Mouse (Mus musculus): Measurements from ENCODE around the gene Rab11fip5. TPM values are rescaled to one million over a fixed set of nuclear protein-coding genes. Genes with fewer than 3 reads are reported as not detected.

Gene Rab11fip5
- polyA plus RNA-seq, 1 experiment from 2014 or later = 42.3 TPM

GRCm38 (mm10) chr6:85373066-85373860, 1.2 kb downstream of the Rab11fip5 start:
- Histone ChIP-seq H3K27ac (peak overlapping the region; percentile 90), H3K4me2 (peak overlapping the region; percentile 76), H3K36me3 (no peaks in the 10 kb centered on the region), H3K27me3 (no peaks in the 10 kb centered on the region), H3K9ac (peak overlapping the region; percentile 97), H3K4me3 (peak overlapping the region; percentile 92), H3K9me3 (replicated peaks) (no peaks in the 10 kb centered on the region), H3K4me1 (replicated peaks) (peaks cover 57% of the 10 kb centered on the region)
- WGBS = 60% methylated on average over 10 of the region's 10 CpGs
- no peak for ATAC-seq (replicated peaks; ENCODE audit: insufficient number of reproducible peaks, insufficient read depth, low FRiP score, low read depth)

GRCm38 (mm10) chr6:85372496-85372895, 1.9 kb downstream of the Rab11fip5 start:
- WGBS = 46% methylated on average over 2 of the region's 2 CpGs
- Histone ChIP-seq H3K9ac (peak overlapping the region; percentile 97), H3K4me1 (replicated peaks) (peaks cover 61% of the 10 kb centered on the region), H3K4me2 (peak overlapping the region; percentile 76), H3K9me3 (replicated peaks) (no peaks in the 10 kb centered on the region), H3K27ac (peak overlapping the region; percentile 90), H3K27me3 (no peaks in the 10 kb centered on the region), H3K4me3 (peak overlapping the region; percentile 92), H3K36me3 (no peaks in the 10 kb centered on the region)
- no peak for ATAC-seq (replicated peaks; ENCODE audit: insufficient number of reproducible peaks, insufficient read depth, low FRiP score, low read depth)

DNA sequence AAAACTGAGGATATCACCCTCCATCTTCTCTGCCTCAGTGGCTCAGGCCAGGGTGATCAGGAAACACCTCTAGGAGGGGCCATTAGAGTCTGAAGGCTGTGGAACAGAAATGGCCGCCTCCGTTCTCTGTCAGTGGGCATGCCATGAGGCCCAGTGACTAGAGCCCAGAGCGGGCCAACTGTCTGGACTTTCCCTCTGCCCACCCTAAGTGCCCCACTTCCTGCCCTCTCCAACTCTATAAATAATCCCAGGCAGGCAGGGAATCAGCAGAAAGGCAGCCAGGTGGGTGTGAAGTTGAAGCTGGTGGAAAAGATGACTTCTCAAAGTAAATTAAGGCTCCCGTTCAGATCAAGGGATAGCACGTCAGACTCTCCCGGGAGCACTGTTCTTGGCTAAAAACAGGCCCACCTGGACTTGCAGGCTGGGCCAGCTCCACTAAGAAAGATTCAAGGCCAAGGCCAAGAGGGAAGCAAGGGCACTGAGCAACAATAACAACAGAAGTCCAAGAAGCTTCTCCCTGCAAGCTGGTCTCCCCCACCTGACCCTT, 2.5 kb downstream of the Rab11fip5 start:
- H3K9ac ChIP-seq = peak overlapping the region; percentile 97
- no peaks in the 10 kb centered on the region for H3K27me3 ChIP-seq
- H3K4me3 ChIP-seq = peak overlapping the region; percentile 92
- H3K9me3 ChIP-seq (replicated peaks) = no peaks in the 10 kb centered on the region
- WGBS = 44% methylated on average over 6 of the region's 6 CpGs
- H3K4me1 ChIP-seq (replicated peaks) = peaks cover 67% of the 10 kb centered on the region
- peak overlapping the region; percentile 90 for H3K27ac ChIP-seq
- no peak for ATAC-seq (replicated peaks; ENCODE audit: insufficient number of reproducible peaks, insufficient read depth, low FRiP score, low read depth)
- H3K4me2 ChIP-seq = peak overlapping the region; percentile 76
- no peaks in the 10 kb centered on the region for H3K36me3 ChIP-seq

DNA sequence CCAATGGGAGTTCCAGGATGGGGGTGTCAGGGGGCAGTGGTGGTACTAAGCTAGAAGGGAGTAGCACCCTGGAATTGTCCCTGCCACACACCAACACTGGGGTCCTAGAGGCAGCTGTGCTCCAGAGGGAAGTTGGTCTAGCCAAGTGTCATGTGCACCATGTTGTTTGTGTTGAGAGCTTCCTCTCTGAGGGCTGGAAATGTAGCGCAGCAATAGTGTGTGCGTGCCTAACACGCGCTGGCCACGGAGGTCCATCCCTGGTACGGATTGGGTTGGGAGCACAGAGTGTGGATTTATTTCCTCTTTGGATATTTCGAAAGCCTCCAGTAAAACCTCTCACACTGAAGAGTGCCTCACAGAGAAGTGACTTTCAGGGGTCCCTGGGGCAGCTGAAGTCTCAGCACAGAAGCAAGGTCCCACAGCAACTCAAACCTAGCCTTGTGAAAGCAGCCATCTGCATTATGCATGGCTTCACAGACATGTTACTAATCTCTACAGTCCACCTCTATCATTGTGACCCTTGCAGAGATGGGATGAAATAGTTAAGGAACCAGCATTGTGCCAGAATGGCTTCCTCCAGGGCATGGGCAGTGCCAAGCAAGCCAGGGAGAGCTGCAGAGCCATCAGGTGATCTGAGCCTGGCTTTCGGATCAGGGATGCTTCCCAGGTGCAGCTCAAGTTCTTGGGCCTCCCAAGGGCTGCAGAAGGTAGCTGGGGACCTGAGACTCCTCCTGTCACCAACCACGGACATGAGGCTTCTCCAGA, 3.6 kb downstream of the Rab11fip5 start:
- Histone ChIP-seq H3K27me3 (no peaks in the 10 kb centered on the region), H3K4me3 (peak overlapping the region; percentile 92; the same call in 1 of the 2 replicates), H3K9ac (0 out of 2 replicates have a peak overlapping the region, but pooled peaks have one; percentile 5), H3K27ac (peak overlapping the region; percentile 93), H3K4me2 (peak overlapping the region; percentile 76), H3K4me1 (replicated peaks) (peaks cover 78% of the 10 kb centered on the region), H3K36me3 (no peaks in the 10 kb centered on the region), H3K9me3 (replicated peaks) (no peaks in the 10 kb centered on the region)
- 94% methylated on average over 9 of the region's 9 CpGs for WGBS
- ATAC-seq (replicated peaks; ENCODE audit: insufficient number of reproducible peaks, insufficient read depth, low FRiP score, low read depth) = no peak

- no peaks in the 10 kb centered on the region for H3K36me3 ChIP-seq
Observed at GRCm38 (mm10) chr6:85370041-85370440, 4.4 kb downstream of the Rab11fip5 start.

DNA sequence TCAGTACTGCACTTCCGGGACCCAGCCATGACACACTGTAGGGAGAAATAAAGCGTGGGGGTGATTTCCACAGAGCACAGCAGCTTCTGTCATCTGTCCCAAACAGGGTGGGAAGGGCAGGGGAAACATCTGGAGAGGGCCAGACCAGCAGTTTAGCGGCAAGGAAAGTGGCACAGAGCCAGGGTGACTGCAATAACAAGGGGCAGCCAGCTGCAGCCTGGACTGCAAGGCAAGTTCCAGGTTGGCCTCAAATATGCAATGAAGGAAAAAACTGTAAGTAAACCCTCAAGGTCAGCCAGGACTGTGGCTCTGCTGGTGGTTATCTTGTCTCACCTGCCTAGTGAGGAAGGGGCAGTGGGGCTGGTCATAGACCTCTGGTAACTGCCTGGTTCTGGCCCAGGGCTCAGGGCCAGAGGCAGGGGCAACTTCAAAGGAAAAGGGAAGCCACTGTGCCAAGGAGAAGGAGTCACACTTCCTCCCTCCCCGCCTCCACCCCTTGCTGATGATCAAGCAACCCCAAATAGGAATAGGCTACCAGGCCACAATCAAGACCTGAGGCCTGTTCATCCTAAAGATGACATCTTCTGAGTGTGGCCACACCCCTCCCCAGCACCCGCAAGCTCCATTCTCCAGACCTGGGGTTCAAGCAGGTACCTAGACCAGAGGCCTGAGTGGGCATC, 5.1 kb downstream of the Rab11fip5 start:
- WGBS = 36% methylated on average over 5 of the region's 5 CpGs
- Histone ChIP-seq H3K4me1 (replicated peaks) (peaks cover 88% of the 10 kb centered on the region), H3K27ac (peak overlapping the region; percentile 93), H3K9me3 (replicated peaks) (no peaks in the 10 kb centered on the region), H3K9ac (peak overlapping the region; percentile 25; the same call in 1 of the 2 replicates), H3K4me3 (peak overlapping the region; percentile 9; the same call in 1 of the 2 replicates), H3K36me3 (no peaks in the 10 kb centered on the region), H3K4me2 (peak overlapping the region; percentile 47), H3K27me3 (no peaks in the 10 kb centered on the region)
- no peak for ATAC-seq (replicated peaks; ENCODE audit: insufficient number of reproducible peaks, insufficient read depth, low FRiP score, low read depth)

More at GRCm38 (mm10) chr6:85370041-85370440, 4.4 kb downstream of the Rab11fip5 start:
- no peaks in the 10 kb centered on the region for H3K27me3 ChIP-seq
- WGBS = 67% methylated on average over 5 of the region's 5 CpGs
- no peak overlapping the region for H3K9ac ChIP-seq
- peak overlapping the region; percentile 47; the same call in 1 of the 2 replicates for H3K4me2 ChIP-seq
- no peaks in the 10 kb centered on the region for H3K9me3 ChIP-seq (replicated peaks)
- H3K27ac ChIP-seq = peak overlapping the region; percentile 93
- no peak overlapping the region for H3K4me3 ChIP-seq
- no peak for ATAC-seq (replicated peaks; ENCODE audit: insufficient number of reproducible peaks, insufficient read depth, low FRiP score, low read depth)
- H3K4me1 ChIP-seq (replicated peaks) = peaks cover 82% of the 10 kb centered on the region

GRCm38 (mm10) chr6:85368722-85369121, 5.7 kb downstream of the Rab11fip5 start:
- Histone ChIP-seq H3K27ac (peak overlapping the region; percentile 93), H3K4me1 (replicated peaks) (peaks cover 92% of the 10 kb centered on the region), H3K9ac (0 out of 2 replicates have a peak overlapping the region, but pooled peaks have one; percentile 25), H3K4me3 (peak overlapping the region; percentile 9; the same call in 1 of the 2 replicates), H3K27me3 (no peaks in the 10 kb centered on the region), H3K36me3 (no peaks in the 10 kb centered on the region), H3K9me3 (replicated peaks) (no peaks in the 10 kb centered on the region), H3K4me2 (peak overlapping the region; percentile 47)
- ATAC-seq (replicated peaks; ENCODE audit: insufficient number of reproducible peaks, insufficient read depth, low FRiP score, low read depth) = no peak
- 61% methylated on average over 5 of the region's 5 CpGs for WGBS

GRCm38 (mm10) chr6:85368166-85368565, 6.3 kb downstream of the Rab11fip5 start:
- Histone ChIP-seq H3K9ac (no peak overlapping the region), H3K4me3 (no peak overlapping the region), H3K9me3 (replicated peaks) (no peaks in the 10 kb centered on the region), H3K27ac (peak overlapping the region; percentile 93), H3K36me3 (no peaks in the 10 kb centered on the region), H3K4me1 (replicated peaks) (peaks cover 97% of the 10 kb centered on the region), H3K4me2 (peak overlapping the region; percentile 47), H3K27me3 (no peaks in the 10 kb centered on the region)
- ATAC-seq (replicated peaks; ENCODE audit: insufficient number of reproducible peaks, insufficient read depth, low FRiP score, low read depth) = no peak
- WGBS = 81% methylated on average over 1 of the region's 1 CpGs

GRCm38 (mm10) chr6:85366387-85366786, 8.0 kb downstream of the Rab11fip5 start:
- Histone ChIP-seq H3K4me2 (peak overlapping the region; percentile 47), H3K4me1 (replicated peaks) (peaks cover 96% of the 10 kb centered on the region), H3K9me3 (replicated peaks) (no peaks in the 10 kb centered on the region), H3K27ac (peak overlapping the region; percentile 93), H3K4me3 (peak overlapping the region; percentile 9; the same call in 1 of the 2 replicates), H3K9ac (no peak overlapping the region; the same call in 1 of the 2 replicates), H3K27me3 (no peaks in the 10 kb centered on the region), H3K36me3 (no peaks in the 10 kb centered on the region)
- peak; percentile 78 for ATAC-seq (replicated peaks; ENCODE audit: insufficient number of reproducible peaks, insufficient read depth, low FRiP score, low read depth)
- 12% methylated on average over 1 of the region's 1 CpGs for WGBS

DNA sequence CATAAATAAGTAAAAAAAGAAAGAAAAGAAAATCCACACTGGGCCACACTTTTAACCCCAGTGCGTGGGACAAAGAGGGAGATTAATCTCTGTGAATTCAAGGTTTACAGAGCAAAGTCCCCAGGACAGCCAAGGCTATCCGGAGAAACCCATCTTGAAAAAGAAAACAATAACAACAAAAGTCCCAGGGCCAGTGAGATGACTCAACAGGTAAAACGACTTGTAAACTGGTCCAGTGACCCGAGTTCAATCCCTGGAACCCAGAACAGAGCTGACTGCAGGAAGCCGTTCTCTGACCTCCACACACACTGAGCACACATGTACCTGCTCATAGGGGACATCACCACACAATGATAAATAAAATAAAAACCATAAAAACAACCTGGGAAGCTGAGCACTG, 10.0 kb downstream of the Rab11fip5 start:
- Histone ChIP-seq H3K36me3 (no peaks in the 10 kb centered on the region), H3K27me3 (no peaks in the 10 kb centered on the region), H3K4me1 (replicated peaks) (peaks cover 84% of the 10 kb centered on the region), H3K4me3 (no peak overlapping the region), H3K4me2 (no peak overlapping the region), H3K9ac (no peak overlapping the region), H3K9me3 (replicated peaks) (no peaks in the 10 kb centered on the region), H3K27ac (peak overlapping the region; percentile 93)
- WGBS = 69% methylated on average over 5 of the region's 5 CpGs
- ATAC-seq (replicated peaks; ENCODE audit: insufficient number of reproducible peaks, insufficient read depth, low FRiP score, low read depth) = no peak

Data from heart, embryonic 15.5 days (tissue).